Mouse (Mus musculus) heart, embryonic 10.5 days (tissue): ENCODE results near the gene Cklf. TPM values are rescaled to one million over a fixed set of nuclear protein-coding genes. Genes with fewer than 3 reads are reported as not detected.
"Not testable (repeated sequence)": the region's sequence is repeated elsewhere in the genome, so short reads cannot be mapped to it uniquely, and the experiment has no call there.

ENCODE experiments used
- DNase-seq: peaks from one replicate; pipeline ENCODE4 v3.0.0-alpha.2; 2017; ENCODE audit warnings: low spot score
- H3K27ac ChIP-seq: fragments of 300-500 bp; sonication (generic); 2 replicates; pipeline ENCODE4 v1.5.1; 2016; ENCODE audit warnings: mild to moderate bottlenecking
- H3K27me3 ChIP-seq: fragments of 300-500 bp; sonication (generic); 2 replicates; pipeline ENCODE4 v1.6.1; 2016; ENCODE audit warnings: mild to moderate bottlenecking; ENCODE audit not compliant: poor library complexity, insufficient read depth, severe bottlenecking
- H3K36me3 ChIP-seq: fragments of 300-500 bp; sonication (generic); 2 replicates; pipeline ENCODE4 v1.6.1; 2016; ENCODE audit warnings: mild to moderate bottlenecking, moderate library complexity
- H3K4me1 ChIP-seq: fragments of 300-500 bp; sonication (generic); 2 replicates; pipeline ENCODE4 v1.6.1; 2016; ENCODE audit warnings: mild to moderate bottlenecking
- H3K4me3 ChIP-seq: fragments of 300-500 bp; sonication (generic); 2 replicates; pipeline ENCODE4 v1.5.1; 2016; ENCODE audit warnings: mild to moderate bottlenecking, moderate library complexity
- H3K9me3 ChIP-seq: fragments of 300-500 bp; sonication (generic); 2 replicates; pipeline ENCODE4 v1.6.1; 2016; ENCODE audit warnings: mild to moderate bottlenecking, moderate library complexity
- WGBS: fragments of 180-500 bp; shearing (Covaris S2); methylation state at CpG from one replicate; pipeline ENCODE4 v1.1.7; 2016; 5-methylcytosine and 5-hydroxymethylcytosine counted together
- polyA plus RNA-seq: library from polyadenylated mRNA; unstranded; fragments of >200 nt; fragmentation: Nextera tagmentation; extraction: Ambion mirVana; gene quantifications from 2 replicates; pipeline ENCODE4 v1.2.1, GENCODE M21; 2016

Cklf gene
- polyA plus RNA-seq, 1 experiment from 2014 or later = 36.2 TPM

GRCm38 (mm10) chr8:104293081-104293480 lies 42.4 kb downstream of the Cklf start, which contains the start of gene Cmtm2a:
Gene Cmtm2a (minus strand): TSS chr8:104293181.
- not testable (repeated sequence) for H3K4me1 ChIP-seq, H3K9me3 ChIP-seq, DNase-seq, H3K27me3 ChIP-seq, H3K27ac ChIP-seq, H3K36me3 ChIP-seq, H3K4me3 ChIP-seq
- WGBS = 81% methylated on average over 12 of the region's 12 CpGs

GRCm38 (mm10) chr8:104294396-104294795 lies 43.7 kb downstream of the Cklf start:
- Histone ChIP-seq H3K27me3 (no peaks in the 10 kb centered on the region), H3K4me1 (no peaks in the 10 kb centered on the region), H3K27ac (no peak overlapping the region), H3K4me3 (no peak overlapping the region), H3K9me3 (no peaks in the 10 kb centered on the region), H3K36me3 (no peaks in the 10 kb centered on the region)
- WGBS = 79% methylated on average over 1 of the region's 1 CpGs
- DNase-seq = no peak

- not testable (repeated sequence) for H3K9me3 ChIP-seq, H3K27me3 ChIP-seq, DNase-seq, H3K4me3 ChIP-seq, H3K4me1 ChIP-seq, H3K36me3 ChIP-seq, H3K27ac ChIP-seq
- 24% methylated on average over 3 of the region's 3 CpGs for WGBS
Observed at GRCm38 (mm10) chr8:104301577-104301976, 50.9 kb downstream of the Cklf start.

DNA sequence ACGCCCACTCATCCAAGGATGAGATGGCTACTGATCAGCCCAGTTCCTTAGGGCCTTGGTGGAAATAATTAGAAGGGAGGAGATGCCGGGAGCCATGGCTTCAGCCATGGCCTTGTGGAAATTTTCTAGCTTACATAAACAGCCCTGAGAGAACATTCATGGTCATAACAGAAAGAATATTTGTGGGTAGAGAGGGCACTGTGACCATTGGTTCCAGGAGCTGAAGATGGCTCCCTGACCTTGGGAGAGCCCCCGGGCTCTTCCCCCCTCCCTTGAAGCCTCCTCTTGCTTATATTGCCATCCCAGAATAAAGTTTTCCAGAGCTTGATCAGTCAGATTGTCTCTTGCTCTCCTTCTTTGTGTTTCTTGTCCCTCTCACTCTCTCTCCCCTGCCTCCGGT lies 51.9 kb downstream of the Cklf start:
- H3K36me3 ChIP-seq, H3K27me3 ChIP-seq, H3K4me1 ChIP-seq, H3K27ac ChIP-seq, H3K4me3 ChIP-seq, H3K9me3 ChIP-seq: not testable (repeated sequence)
- 84% methylated on average over 4 of the region's 4 CpGs for WGBS
- DNase-seq = peak; percentile 25

DNA sequence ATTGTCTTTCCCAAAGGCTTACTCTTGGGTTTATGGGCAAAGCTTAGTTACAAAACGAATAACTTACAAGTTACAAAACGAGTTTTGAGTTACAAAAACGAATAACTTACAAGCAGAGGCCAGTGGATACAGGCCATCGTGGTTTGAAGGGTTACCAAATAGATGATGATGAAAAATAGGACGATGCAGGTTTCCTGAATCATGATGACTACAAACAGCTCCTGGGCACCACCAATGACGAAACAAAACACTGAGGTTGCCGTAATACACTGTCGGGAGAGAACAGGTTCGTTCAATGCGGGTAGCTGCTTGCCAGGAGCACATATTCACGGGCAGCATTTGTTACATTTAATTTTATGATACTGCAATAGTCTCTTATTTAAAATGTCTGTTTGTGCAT lies 54.3 kb downstream of the Cklf start:
- H3K27me3 ChIP-seq = no peaks in the 10 kb centered on the region; the same call in 1 of the 2 replicates
- DNase-seq = no peak
- no peaks in the 10 kb centered on the region for H3K9me3 ChIP-seq
- H3K27ac ChIP-seq = no peak overlapping the region
- no peak overlapping the region for H3K4me3 ChIP-seq
- H3K4me1 ChIP-seq = 0 out of 2 replicates have a peak, but pooled peaks cover 3% of the 10 kb centered on the region
- no peaks in the 10 kb centered on the region for H3K36me3 ChIP-seq
- 86% methylated on average over 11 of the region's 11 CpGs for WGBS

DNA sequence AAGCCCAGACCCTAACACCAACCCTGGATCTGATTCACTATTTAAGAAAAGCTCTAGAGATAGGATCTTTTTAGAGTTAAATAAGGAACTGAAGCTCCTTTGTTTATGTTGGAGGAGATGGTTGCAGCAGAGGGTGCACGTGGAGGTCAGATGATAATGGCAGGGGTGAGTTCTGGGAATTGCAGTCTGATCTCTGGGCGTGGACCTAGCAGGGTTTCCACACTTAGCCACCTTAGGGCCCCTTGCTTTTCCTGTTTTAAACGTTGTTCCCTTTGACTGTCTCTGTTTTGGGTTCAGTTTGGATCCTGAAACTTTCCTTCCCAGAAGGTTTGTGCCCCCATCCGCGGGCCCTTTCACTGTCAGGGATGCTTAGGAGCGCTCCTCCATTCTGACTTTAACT lies 57.7 kb downstream of the Cklf start:
- H3K9me3 ChIP-seq, H3K27ac ChIP-seq, H3K27me3 ChIP-seq, H3K36me3 ChIP-seq, H3K4me3 ChIP-seq, H3K4me1 ChIP-seq: not testable (repeated sequence)
- DNase-seq = peak; percentile 43
- WGBS = 48% methylated on average over 6 of the region's 6 CpGs

DNA sequence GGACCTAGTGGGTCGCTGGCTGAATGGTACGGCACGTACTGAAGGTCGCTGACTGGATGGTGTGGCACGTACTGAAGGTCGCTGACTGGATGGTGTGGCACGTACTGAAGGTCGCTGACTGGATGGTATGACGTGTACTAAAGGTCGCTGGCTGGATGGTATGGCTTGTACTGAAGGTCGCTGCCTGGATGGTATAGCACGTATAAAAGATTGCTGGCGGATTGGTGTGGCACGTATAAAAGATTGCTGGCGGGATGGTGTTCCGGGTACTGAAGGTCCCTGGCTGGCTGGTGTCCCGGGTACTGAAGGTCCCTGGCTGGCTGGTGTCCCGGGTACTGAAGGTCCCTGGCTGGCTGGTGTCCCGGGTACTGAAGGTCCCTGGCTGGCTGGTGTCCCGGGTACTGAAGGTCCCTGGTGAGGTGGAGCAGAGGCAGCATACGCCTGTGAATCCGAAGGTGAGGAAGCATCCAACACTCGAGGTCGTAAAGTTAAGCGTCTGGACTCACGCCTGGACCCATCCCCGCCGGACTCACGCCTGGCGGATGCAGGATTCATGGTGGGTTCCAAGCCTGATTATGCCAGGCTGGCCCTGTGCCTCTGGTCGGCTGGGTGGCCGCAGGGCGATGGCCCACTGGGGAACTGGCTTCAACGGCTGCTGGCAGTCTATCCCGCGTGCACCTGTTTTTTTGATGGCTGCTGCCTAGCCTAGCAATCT lies 58.9 kb downstream of the Cklf start, which contains the start of the genes Gm45711 and Cmtm1:
Gene Gm45711, minus strand, starts transcription at position 641 of the 715 bp plus-strand sequence.
Gene Cmtm1, minus strand, starts transcription at position 705 of the 715 bp plus-strand sequence.
- H3K9me3 ChIP-seq = not testable (repeated sequence)
- 83% methylated on average over 36 of the region's 36 CpGs for WGBS

DNA sequence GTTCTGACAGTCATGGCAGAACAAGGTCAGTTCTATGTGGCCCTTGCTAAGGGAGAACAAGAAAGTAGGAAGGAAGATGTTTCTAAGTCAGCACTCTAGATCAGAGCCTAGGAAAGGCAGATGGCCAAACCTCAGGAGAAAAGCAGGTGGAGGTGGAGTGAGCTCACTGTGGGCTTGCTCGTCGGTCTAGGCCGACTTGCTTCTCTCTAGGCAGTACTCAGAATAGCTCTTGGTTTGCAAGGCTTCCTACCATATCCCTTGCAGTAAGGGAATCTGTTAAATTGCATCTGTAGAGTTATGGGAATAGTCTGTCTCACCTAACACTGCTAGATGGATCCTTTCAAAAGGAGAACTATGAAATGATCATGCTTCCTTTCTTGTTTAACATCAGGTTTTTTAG lies 61.4 kb downstream of the Cklf start:
- not testable (repeated sequence) for H3K4me3 ChIP-seq, H3K9me3 ChIP-seq, H3K27me3 ChIP-seq, H3K4me1 ChIP-seq, H3K36me3 ChIP-seq, H3K27ac ChIP-seq
- peak; percentile 14 for DNase-seq
- WGBS = 75% methylated on average over 3 of the region's 3 CpGs

More for the DNA sequence above, 58.9 kb downstream of the Cklf start, which contains the start of the genes Gm45711 and Cmtm1:
- not testable (repeated sequence) for H3K4me3 ChIP-seq, H3K4me1 ChIP-seq, H3K27me3 ChIP-seq, H3K27ac ChIP-seq, H3K36me3 ChIP-seq
- DNase-seq = peak; percentile 35

- Histone ChIP-seq H3K27ac (no peak overlapping the region), H3K27me3 (no peaks in the 10 kb centered on the region; the same call in 1 of the 2 replicates), H3K4me3 (no peak overlapping the region), H3K36me3 (no peaks in the 10 kb centered on the region), H3K4me1 (no peaks in the 10 kb centered on the region), H3K9me3 (no peaks in the 10 kb centered on the region)
- DNase-seq = peak; percentile 64
- WGBS = 60% methylated on average over 4 of the region's 4 CpGs
Observed at GRCm38 (mm10) chr8:104313311-104313710, 62.6 kb downstream of the Cklf start.

Other genes starting within 250 kb of the Cklf start
- 34.1 and 40.4 TPM in 2 replicates for gene Cdh5, start 149.2 kb upstream of the Cklf start, polyA plus RNA-seq
- gene Bean1, start 80.4 kb upstream of the Cklf start, polyA plus RNA-seq = 0.07 and 0.23 TPM in 2 replicates
- 13.0 and 17.3 TPM in 2 replicates for gene Tk2, start 2.3 kb upstream of the Cklf start, polyA plus RNA-seq
- gene Cmtm2a, start 42.3 kb downstream of the Cklf start, polyA plus RNA-seq = not detected in 2 replicates
- gene Gm45711, start 59.2 kb downstream of the Cklf start, polyA plus RNA-seq = not detected in 2 replicates
- gene Cmtm1, start 59.3 kb downstream of the Cklf start, polyA plus RNA-seq = not detected in 2 replicates
- not detected in 2 replicates for gene Gm11020, start 70.7 kb downstream of the Cklf start, polyA plus RNA-seq
- not detected in 2 replicates for gene Cmtm2b, start 71.4 kb downstream of the Cklf start, polyA plus RNA-seq
- 86.9 and 103 TPM in 2 replicates for gene Cmtm3, start 88.5 kb downstream of the Cklf start, polyA plus RNA-seq
- 1.1 and 1.7 TPM in 2 replicates for gene Cmtm4, start 144.9 kb downstream of the Cklf start, polyA plus RNA-seq
- 50.8 and 58.6 TPM in 2 replicates for gene Dync1li2, start 192.2 kb downstream of the Cklf start, polyA plus RNA-seq